Mouse (Mus musculus): ENCODE data around the gene Clba1. TPM values are rescaled to one million over a fixed set of nuclear protein-coding genes. Genes with fewer than 3 reads are reported as not detected.

Gene Clba1
- not detected in 2 replicates for polyA plus RNA-seq (2012; ENCODE audit: insufficient read depth, insufficient read length, low replicate concordance, missing spikeins)

- Histone ChIP-seq H3K4me3 (ENCODE audit: insufficient read depth, low read depth, low read length) (peak within 1 kb of the TSS; percentile 62), H3K27ac (ENCODE audit: insufficient read depth, low read depth, low read length) (peak within 1 kb of the TSS; percentile 66), H3K4me1 (ENCODE audit: control insufficient read depth, insufficient read depth, low read length) (peaks cover 21% of the 10 kb centered on the region)
- WGBS: under 1% methylated on average over 64 of the region's 64 CpGs
- TF ChIP-seq POLR2A (IDR thresholded peaks at IDR 0.05; ENCODE audit: insufficient read depth, low read depth, low read length): peak; percentile 62; the same call in 1 of the 2 replicates
- TF ChIP-seq CTCF (IDR thresholded peaks at IDR 0.05; ENCODE audit: insufficient read depth, low read depth, low read length): no peak
These were observed at the start of gene Clba1 for GRCm38 (mm10) chr12:112808587-112809364. Gene Clba1 (plus strand): TSS chr12:112808937.

DNA sequence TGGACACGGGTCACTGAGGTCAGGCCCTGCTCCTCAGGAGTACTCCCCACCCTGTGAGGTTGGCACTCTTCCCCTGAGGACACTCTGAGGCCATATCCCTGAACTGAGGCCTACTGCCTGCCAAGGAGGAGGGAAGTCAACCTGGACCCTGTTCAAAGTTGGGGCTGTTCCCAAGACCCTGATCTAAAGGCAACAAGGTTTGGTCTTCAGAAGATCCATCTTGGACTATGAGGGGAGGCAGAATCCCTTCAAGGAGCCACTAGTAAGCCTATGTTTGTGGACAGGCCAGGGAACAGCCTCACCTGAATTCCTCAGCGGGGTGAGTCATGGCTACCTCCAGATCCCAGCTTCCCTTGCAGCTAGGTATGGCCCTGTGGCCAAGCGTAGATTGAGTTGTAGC lies 49.3 kb upstream of the Clba1 start:
- Histone ChIP-seq H3K4me3 (ENCODE audit: insufficient read depth, low read depth, low read length) (no peak overlapping the region), H3K4me1 (ENCODE audit: control insufficient read depth, insufficient read depth, low read length) (no peaks in the 10 kb centered on the region), H3K27ac (ENCODE audit: insufficient read depth, low read depth, low read length) (no peak overlapping the region)
- WGBS: 96% methylated on average over 3 of the region's 3 CpGs
- TF ChIP-seq POLR2A (IDR thresholded peaks at IDR 0.05; ENCODE audit: insufficient read depth, low read depth, low read length): no peak
- no peak for TF ChIP-seq CTCF (IDR thresholded peaks at IDR 0.05; ENCODE audit: insufficient read depth, low read depth, low read length)

GRCm38 (mm10) chr12:112760154-112760926 lies 48.4 kb upstream of the Clba1 start, which contains the start of gene Pld4:
Gene Pld4 (plus strand): TSS chr12:112760655.
- H3K27ac ChIP-seq (ENCODE audit: insufficient read depth, low read depth, low read length): no peak within 1 kb of the TSS

DNA sequence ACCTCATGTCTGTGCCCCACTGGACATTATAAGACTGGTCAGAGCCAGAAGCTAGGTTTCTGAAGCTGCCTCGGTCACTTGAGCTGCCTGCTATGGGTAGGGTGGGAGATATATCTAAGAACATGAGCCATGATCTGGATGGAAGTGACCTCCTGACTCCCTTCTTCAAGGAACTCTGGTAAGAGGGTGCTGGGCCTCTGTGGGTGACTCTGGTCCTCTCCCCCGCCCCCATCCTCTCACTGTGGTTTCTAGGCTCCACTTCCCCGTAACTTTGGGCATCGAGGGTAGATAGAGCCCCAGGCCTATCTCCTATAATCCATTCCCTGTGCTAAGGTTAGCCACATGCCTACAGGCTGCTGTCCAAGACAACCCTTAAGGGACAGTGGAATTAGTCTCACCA lies 47.3 kb upstream of the Clba1 start:
- no peak for TF ChIP-seq POLR2A (IDR thresholded peaks at IDR 0.05; ENCODE audit: insufficient read depth, low read depth, low read length)
- no peak for TF ChIP-seq CTCF (IDR thresholded peaks at IDR 0.05; ENCODE audit: insufficient read depth, low read depth, low read length)
- H3K4me3 ChIP-seq (ENCODE audit: insufficient read depth, low read depth, low read length): no peak overlapping the region
- WGBS: 86% methylated on average over 4 of the region's 4 CpGs
- no peaks in the 10 kb centered on the region for H3K4me1 ChIP-seq (ENCODE audit: control insufficient read depth, insufficient read depth, low read length)
- no peak overlapping the region for H3K27ac ChIP-seq (ENCODE audit: insufficient read depth, low read depth, low read length)

More at GRCm38 (mm10) chr12:112760154-112760926, 48.4 kb upstream of the Clba1 start, which contains the start of gene Pld4:
- TF ChIP-seq CTCF (IDR thresholded peaks at IDR 0.05; ENCODE audit: insufficient read depth, low read depth, low read length): no peak
- TF ChIP-seq POLR2A (IDR thresholded peaks at IDR 0.05; ENCODE audit: insufficient read depth, low read depth, low read length): no peak
- Histone ChIP-seq H3K4me3 (ENCODE audit: insufficient read depth, low read depth, low read length) (no peak within 1 kb of the TSS), H3K4me1 (ENCODE audit: control insufficient read depth, insufficient read depth, low read length) (no peaks in the 10 kb centered on the region)
- 49% methylated on average over 4 of the region's 4 CpGs for WGBS

DNA sequence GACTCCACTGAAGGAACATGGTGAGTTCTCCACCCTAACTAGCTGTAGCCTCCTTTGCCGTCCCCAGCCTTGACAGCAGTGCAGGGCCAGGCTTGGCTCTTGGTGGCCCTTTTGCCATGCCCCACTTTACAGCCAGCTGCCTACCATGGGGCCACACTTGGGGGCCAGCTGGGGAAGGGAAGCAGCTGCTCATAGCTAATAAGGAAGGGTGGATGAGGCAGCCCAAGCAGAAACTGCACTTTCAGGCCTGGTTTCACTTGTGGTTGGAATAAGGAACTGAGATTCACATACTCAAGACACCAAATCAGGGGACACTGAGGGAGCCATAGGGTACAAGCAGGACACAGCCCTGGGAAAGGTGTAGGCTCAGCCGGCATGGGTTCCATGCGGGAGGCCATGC lies 46.7 kb upstream of the Clba1 start:
- no peak overlapping the region for H3K27ac ChIP-seq (ENCODE audit: insufficient read depth, low read depth, low read length)
- H3K4me1 ChIP-seq (ENCODE audit: control insufficient read depth, insufficient read depth, low read length): no peaks in the 10 kb centered on the region
- WGBS: 89% methylated on average over 3 of the region's 3 CpGs
- no peak for TF ChIP-seq POLR2A (IDR thresholded peaks at IDR 0.05; ENCODE audit: insufficient read depth, low read depth, low read length)
- TF ChIP-seq CTCF (IDR thresholded peaks at IDR 0.05; ENCODE audit: insufficient read depth, low read depth, low read length): no peak
- H3K4me3 ChIP-seq (ENCODE audit: insufficient read depth, low read depth, low read length): no peak overlapping the region

DNA sequence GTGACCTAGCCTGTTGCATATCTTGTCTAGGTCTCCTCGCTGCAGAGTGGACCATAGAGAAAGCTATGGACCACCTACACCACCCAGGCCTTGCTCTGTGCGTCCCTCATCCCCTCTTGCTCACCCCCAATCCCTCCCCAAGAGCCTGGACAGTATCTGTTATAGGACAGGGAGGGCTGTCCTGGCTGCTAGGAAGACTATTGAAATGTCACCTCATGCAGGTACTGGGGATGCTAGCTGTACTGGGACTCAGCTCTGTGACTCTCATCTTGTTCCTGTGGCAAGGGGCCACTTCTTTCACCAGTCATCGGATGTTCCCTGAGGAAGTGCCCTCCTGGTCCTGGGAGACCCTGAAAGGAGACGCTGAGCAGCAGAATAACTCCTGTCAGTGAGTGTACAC lies 45.6 kb upstream of the Clba1 start:
- TF ChIP-seq CTCF (IDR thresholded peaks at IDR 0.05; ENCODE audit: insufficient read depth, low read depth, low read length) (no peak), POLR2A (IDR thresholded peaks at IDR 0.05; ENCODE audit: insufficient read depth, low read depth, low read length) (no peak)
- Histone ChIP-seq H3K4me3 (ENCODE audit: insufficient read depth, low read depth, low read length) (no peak overlapping the region), H3K4me1 (ENCODE audit: control insufficient read depth, insufficient read depth, low read length) (no peaks in the 10 kb centered on the region), H3K27ac (ENCODE audit: insufficient read depth, low read depth, low read length) (no peak overlapping the region)
- 90% methylated on average over 4 of the region's 4 CpGs for WGBS

DNA sequence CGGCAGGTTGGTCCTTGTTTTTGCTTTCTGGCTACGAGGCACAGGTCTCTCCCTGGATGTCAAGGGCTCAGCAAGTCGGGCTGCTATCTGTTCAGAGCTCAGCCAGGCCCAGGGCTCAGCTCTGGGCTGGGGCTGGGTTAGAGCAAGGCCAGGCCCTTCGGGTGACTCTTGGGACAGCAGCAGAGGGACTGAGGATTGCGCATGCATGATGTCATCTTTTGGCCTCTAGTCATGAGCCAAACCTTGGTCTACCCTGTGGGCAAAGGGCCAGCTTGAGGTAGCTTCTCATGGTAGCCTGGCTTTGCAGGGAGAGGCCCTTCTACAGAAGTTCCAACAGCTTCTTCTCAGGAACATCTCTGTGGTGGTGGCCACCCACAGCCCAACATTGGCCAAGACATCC lies 44.6 kb upstream of the Clba1 start:
- 90% methylated on average over 5 of the region's 5 CpGs for WGBS
- no peak overlapping the region for H3K27ac ChIP-seq (ENCODE audit: insufficient read depth, low read depth, low read length)
- H3K4me3 ChIP-seq (ENCODE audit: insufficient read depth, low read depth, low read length): no peak overlapping the region
- TF ChIP-seq POLR2A (IDR thresholded peaks at IDR 0.05; ENCODE audit: insufficient read depth, low read depth, low read length): no peak
- no peak for TF ChIP-seq CTCF (IDR thresholded peaks at IDR 0.05; ENCODE audit: insufficient read depth, low read depth, low read length)
- H3K4me1 ChIP-seq (ENCODE audit: control insufficient read depth, insufficient read depth, low read length): no peaks in the 10 kb centered on the region

- no peak for TF ChIP-seq POLR2A (IDR thresholded peaks at IDR 0.05; ENCODE audit: insufficient read depth, low read depth, low read length)
- WGBS: 97% methylated on average over 7 of the region's 7 CpGs
- H3K4me1 ChIP-seq (ENCODE audit: control insufficient read depth, insufficient read depth, low read length): no peaks in the 10 kb centered on the region
- no peak overlapping the region for H3K27ac ChIP-seq (ENCODE audit: insufficient read depth, low read depth, low read length)
- no peak overlapping the region for H3K4me3 ChIP-seq (ENCODE audit: insufficient read depth, low read depth, low read length)
These were observed 43.7 kb upstream of the Clba1 start for GRCm38 (mm10) chr12:112764991-112765390.

DNA sequence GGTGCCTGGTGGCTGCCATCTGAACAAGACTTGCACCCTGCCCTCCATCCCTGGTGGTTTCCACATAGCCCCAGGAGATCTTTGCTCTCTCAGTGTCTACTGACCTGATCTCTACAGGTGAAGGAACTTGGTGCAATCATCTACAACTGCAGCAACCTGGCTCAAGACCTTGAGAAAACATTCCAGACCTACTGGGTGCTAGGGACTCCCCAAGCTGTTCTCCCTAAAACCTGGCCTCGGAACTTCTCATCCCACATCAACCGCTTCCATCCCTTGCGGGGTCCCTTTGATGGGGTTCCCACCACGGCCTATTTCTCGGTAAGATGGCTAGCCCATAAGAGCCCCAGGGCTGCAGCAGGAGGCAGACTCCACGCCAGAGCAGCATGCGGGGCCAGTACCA lies 42.2 kb upstream of the Clba1 start:
- H3K4me1 ChIP-seq (ENCODE audit: control insufficient read depth, insufficient read depth, low read length): no peaks in the 10 kb centered on the region
- H3K4me3 ChIP-seq (ENCODE audit: insufficient read depth, low read depth, low read length): no peak overlapping the region
- 93% methylated on average over 7 of the region's 7 CpGs for WGBS

More for the DNA sequence above, 42.2 kb upstream of the Clba1 start:
- H3K27ac ChIP-seq (ENCODE audit: insufficient read depth, low read depth, low read length): no peak overlapping the region
- no peak for TF ChIP-seq CTCF (IDR thresholded peaks at IDR 0.05; ENCODE audit: insufficient read depth, low read depth, low read length)
- no peak for TF ChIP-seq POLR2A (IDR thresholded peaks at IDR 0.05; ENCODE audit: insufficient read depth, low read depth, low read length)

Measured in olfactory bulb, adult 2 months (tissue).